Mouse (Mus musculus) adrenal gland, postnatal 14 days (tissue): ENCODE results near the gene Tapbp. TPM values are rescaled to one million over a fixed set of nuclear protein-coding genes. Genes with fewer than 3 reads are reported as not detected.
"Not testable (repeated sequence)": the region's sequence is repeated elsewhere in the genome, so short reads cannot be mapped to it uniquely, and the experiment has no call there.

ENCODE experiments used
- DNase-seq: peaks from one replicate; pipeline ENCODE4 v3.0.0; 2021; ENCODE audit warnings: mixed read lengths
- total RNA-seq: library from RNA; stranded (reverse); gene quantifications from 2 replicates; pipeline ENCODE4 v1.2.3, GENCODE M21; 2021

Tapbp gene
- total RNA-seq, 1 experiment from 2014 or later = 132 TPM

GRCm38 (mm10) chr17:33943454-33943853, 27.8 kb downstream of the Tapbp start:
- DNase-seq = no peak

GRCm38 (mm10) chr17:33947430-33948089, 31.9 kb downstream of the Tapbp start:
- no peak for DNase-seq

DNA sequence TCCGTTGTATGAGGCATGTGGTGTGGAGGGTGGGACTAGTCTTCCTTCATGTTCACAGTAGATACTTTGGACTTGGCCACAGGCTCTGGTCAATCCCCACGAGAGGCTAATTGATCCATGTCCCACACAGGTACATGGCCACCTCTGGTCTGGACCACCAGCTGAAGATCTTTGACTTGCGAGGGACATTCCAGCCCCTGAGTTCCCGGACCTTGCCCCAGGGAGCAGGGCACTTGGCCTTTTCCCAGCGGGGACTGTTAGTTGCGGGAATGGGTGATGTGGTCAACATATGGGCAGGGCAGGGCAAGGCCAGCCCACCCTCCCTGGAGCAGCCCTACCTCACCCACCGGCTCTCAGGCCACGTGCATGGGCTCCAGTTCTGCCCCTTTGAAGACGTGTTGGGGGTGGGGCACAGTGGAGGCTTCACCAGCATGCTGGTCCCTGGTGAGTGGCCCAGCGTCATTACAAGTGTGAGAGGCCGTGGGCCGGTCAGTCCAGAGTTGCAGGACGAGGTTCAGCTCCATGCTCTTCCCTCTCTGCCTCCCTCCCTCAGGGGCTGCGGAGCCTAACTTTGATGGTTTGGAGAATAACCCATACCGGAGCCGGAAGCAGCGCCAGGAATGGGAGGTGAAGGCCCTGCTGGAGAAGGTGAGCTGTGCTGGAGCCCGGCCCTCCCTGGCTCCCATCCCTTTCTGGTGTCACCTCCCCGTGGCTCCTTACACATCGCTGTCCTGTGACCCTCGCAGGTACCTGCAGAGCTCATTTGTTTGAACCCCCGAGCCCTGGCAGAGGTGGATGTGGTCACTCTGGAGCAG, 32.6 kb downstream of the Tapbp start:
- no peak for DNase-seq

DNA sequence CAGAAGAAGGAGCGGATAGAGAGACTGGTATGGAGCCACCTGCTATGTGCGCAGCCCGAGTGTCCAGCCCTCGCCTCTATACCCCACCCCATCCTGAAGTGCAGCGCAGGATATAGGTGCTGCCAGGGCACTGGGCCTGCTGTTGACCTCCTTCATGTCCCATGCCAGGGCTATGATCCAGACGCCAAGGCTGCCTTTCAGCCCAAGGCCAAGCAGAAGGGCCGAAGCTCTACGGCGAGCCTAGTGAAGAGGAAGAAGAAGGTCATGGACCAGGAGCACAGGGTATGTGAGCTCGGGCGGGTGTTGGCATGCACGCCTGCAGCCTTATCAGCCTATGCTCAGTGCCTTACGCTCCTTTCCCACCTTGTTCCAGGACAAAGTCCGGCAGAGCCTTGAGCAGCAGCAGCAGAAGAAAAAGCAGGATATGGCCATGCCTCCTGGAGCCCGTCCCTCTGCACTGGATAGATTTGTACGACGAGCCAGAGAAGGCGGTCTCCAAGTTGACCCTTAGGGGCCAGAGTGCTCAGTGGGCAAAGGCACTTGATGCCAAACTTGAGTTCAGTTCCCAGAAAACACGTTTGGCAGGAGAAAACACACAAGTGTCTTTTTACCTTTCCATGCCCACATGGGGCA, 33.3 kb downstream of the Tapbp start:
- peak; percentile 61 for DNase-seq

DNA sequence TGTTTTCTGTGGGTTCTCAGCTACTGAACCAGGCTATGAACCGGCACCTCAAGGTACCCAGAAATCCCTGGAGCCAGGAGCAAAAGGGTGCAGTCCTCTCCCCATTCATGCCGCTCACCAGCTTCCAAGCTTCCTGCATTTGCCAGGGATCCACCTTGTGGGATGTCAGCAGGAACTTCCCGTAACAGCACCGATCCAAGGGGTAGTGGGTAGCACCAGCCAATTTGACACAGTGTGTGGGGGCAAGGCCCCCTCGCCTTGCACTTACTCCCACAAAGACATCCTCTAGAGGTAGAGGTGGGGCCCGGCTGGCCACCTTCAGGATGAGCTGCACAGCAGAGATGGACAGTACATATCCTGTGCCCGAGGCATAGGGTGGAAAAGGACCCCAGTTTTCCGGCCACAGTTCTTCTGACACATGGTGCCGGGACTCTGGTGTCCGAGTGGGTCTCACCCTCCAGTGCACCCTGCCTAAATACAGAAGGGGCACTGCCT, 34.5 kb downstream of the Tapbp start:
- no peak for DNase-seq

- peak; percentile 91 for DNase-seq
Observed at GRCm38 (mm10) chr17:33951021-33951946, 35.6 kb downstream of the Tapbp start, which contains the start of gene B3galt4. Gene B3galt4 (minus strand): TSS chr17:33951488.

DNA sequence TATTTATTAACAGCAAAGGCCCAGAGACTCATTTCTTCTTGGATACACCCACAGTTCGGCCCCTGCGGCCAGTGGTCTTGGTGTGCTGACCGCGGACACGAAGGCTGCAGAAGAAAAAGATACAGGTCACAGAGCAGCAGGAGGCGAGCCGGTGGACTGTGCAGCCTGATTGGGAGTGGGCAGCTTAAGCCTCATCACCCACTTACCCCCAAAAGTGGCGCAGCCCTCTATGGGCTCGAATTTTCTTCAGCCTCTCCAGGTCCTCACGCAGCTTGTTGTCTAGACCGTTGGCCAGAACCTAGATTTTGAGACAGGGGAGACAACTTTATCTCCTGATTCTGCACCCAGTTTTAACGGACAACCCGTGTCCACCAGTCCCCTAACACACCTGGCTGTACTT, 36.3 kb downstream of the Tapbp start:
- DNase-seq = not testable (repeated sequence)

DNA sequence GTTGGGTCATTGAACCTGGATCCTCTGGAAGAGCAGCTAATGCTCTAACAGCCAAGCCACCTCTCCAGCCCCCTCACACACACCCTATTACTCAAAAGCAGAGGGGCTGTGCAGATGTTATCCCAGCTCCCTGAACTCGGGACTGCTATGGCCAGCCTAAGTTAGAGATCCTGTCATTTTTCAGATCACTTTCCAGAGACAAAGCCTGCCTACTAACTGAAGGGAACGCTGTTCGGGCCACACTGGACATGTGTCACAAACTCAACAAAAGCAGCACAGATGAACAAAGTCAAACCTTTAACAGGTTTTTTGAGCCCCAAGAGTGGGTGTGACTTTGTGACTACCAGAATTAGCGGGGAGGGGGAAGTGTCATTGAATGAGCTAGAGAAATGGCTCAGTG, 37.2 kb downstream of the Tapbp start:
- no peak for DNase-seq

- no peak for DNase-seq
Observed at GRCm38 (mm10) chr17:33953310-33953709, 37.6 kb downstream of the Tapbp start.

GRCm38 (mm10) chr17:33953961-33954565, 38.4 kb downstream of the Tapbp start:
- DNase-seq = no peak

DNA sequence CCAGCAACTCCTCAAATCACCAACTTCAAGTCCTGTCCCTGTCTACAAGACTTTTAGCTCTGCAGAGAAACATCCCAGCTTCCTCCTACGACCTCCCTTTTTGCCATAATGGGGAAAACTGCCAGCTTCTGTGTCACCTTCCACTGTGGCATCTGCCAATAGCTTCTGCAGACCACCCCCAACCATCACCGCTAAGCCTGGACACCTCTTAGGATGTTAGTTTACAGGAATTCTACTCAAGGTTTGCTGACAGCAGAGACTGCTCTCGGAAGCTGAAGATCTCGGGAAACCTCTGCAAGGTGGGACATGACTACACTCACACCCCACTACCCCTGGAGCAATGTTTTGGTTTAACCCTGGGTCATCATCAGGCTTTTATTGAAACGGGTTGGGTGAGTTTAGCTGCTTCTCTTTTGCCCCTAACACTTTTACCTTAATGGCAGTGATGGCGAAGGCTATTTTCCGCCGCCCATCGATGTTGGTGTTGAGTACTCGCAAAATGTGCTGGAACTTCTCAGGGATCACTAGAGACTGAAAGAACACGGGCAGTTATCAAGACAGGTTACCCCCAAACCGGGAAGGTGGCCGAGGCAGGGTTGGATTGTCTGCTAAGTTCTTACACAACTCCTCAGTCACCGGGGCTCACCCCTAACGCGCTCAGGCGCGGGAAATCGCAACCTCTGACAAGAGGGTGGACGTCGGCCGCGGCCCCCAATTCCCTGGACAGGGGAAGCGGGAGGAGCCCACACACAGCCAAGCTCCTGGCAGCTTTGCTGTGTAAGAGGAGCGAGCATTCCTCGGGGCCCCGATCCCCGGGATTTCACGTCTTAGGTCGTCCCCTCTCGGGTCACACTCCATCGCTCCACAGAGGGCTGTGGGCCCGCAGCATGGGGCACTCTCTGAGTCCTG, 39.2 kb downstream of the Tapbp start:
- peak; percentile 64 for DNase-seq

- peak; percentile 95 for DNase-seq
Observed at GRCm38 (mm10) chr17:33955555-33956214, 40.0 kb downstream of the Tapbp start, which contains the start of the genes Vps52 and Rps18. Gene Vps52 (plus strand): TSS chr17:33955812. Gene Rps18 (minus strand): TSS chr17:33956001.

- no peak for DNase-seq
Observed at GRCm38 (mm10) chr17:33956336-33956735, 40.6 kb downstream of the Tapbp start.

GRCm38 (mm10) chr17:33957493-33957892, 41.8 kb downstream of the Tapbp start:
- DNase-seq = no peak

GRCm38 (mm10) chr17:33958451-33958850, 42.8 kb downstream of the Tapbp start:
- no peak for DNase-seq

DNA sequence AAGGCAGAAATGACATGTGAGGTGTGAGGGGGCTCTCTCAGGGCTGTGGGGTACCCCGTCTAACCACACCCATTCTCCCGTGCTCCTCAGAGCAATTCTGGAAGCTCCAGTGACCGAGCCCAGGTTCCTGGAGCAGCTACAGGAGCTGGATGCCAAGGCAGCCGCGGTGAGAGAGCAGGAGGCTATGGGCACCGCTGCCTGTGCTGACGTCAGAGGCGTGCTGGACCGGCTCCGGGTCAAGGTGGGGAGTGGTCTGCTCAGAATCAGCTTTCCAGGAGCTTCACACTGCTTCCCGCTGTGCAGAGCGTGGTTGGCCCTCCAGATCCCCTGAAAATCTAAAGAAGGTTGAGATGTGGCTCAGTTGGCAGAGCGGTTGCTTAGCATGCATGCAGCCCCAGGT, 43.4 kb downstream of the Tapbp start:
- no peak for DNase-seq

DNA sequence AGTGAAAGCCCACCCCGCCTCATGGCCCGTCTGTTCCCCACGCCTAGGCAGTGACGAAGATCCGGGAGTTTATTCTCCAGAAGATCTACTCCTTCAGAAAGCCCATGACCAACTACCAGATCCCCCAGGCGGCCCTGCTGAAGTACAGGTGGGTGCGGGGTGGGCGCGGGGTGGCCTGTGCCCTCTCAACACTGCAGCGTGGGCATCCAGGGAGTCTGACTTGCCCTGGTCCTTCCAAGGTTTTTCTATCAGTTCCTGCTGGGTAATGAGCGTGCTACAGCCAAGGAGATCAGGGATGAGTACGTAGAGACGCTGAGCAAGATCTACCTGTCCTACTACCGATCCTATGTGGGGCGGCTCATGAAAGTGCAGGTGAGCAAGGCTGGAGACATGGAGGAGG, 44.2 kb downstream of the Tapbp start:
- no peak for DNase-seq

GRCm38 (mm10) chr17:33962876-33963275, 47.2 kb downstream of the Tapbp start:
- DNase-seq = no peak

- no peak for DNase-seq
Observed at GRCm38 (mm10) chr17:33965082-33965845, 49.6 kb downstream of the Tapbp start.
